29 mouse cellular contexts compared by ENCODE assay signal in genomic region chr7:94233653-94234052, GRCm38 (mm10).
A peak's percentile ranks its signal among the peaks of the same experiment; 100 is the strongest.
DNase-seq lines count a peak whose midpoint lies in the region; ATAC-seq lines count a peak whose summit lies in the region.
"Had no signal": no experiment of that assay in that cellular context is flagged by ENCODE, and none has a peak within 500 bp of the region (broad histone marks: within the 10 kb centered on the region; RNA-seq: fewer than 3 reads in every experiment).

No protein-coding gene starts in this region.

- no peak overlapping the region for H3K27ac ChIP-seq in intestine, embryonic 16.5 days (ENCODE audit: low read length)
- H3K27ac ChIP-seq: embryonic facial prominence, embryonic 13.5 days; heart, adult 2 months; heart, embryonic 13.5 days; hindbrain, postnatal 0 days; kidney, embryonic 15.5 days; limb, embryonic 13.5 days; liver, embryonic 12.5 days; midbrain, embryonic 10.5 days; stomach, embryonic 15.5 days had no signal

- no peak overlapping the region for H3K4me3 ChIP-seq in intestine, embryonic 16.5 days (ENCODE audit: low read length)
- H3K4me3 ChIP-seq: embryonic facial prominence, embryonic 13.5 days; heart, adult 2 months; heart, embryonic 13.5 days; kidney, embryonic 15.5 days; limb, embryonic 13.5 days; liver, embryonic 12.5 days; midbrain, embryonic 10.5 days; stomach, embryonic 15.5 days had no signal

- no peaks in the 10 kb centered on the region for H3K4me1 ChIP-seq in intestine, embryonic 16.5 days (ENCODE audit: control insufficient read depth, insufficient read depth, low read length)
- H3K4me1 ChIP-seq: embryonic facial prominence, embryonic 13.5 days; heart, embryonic 13.5 days; kidney, embryonic 15.5 days; limb, embryonic 13.5 days; liver, embryonic 12.5 days; midbrain, embryonic 10.5 days; stomach, embryonic 15.5 days had no signal

- WGBS in intestine, embryonic 16.5 days, result 81% methylated on average over 4 of the region's 4 CpGs

- H3K27me3 ChIP-seq in intestine, embryonic 16.5 days (replicated peaks; ENCODE audit: control insufficient read depth, insufficient read depth, low read length), result no peaks in the 10 kb centered on the region
- H3K27me3 ChIP-seq: embryonic facial prominence, embryonic 13.5 days; heart, embryonic 13.5 days; kidney, embryonic 15.5 days; limb, embryonic 13.5 days; liver, embryonic 12.5 days; stomach, embryonic 15.5 days had no signal

- peak; percentile 4 for DNase-seq in layer of hippocampus, adult 11-12 months (ENCODE audit: low spot score)
- DNase-seq in layer of hippocampus, postnatal 10 days (ENCODE audit: low spot score in 2 of 2), result no peak
- DNase-seq in right cerebral cortex, postnatal 10 days (ENCODE audit: low spot score in 2 of 2), result peak; percentile 21 to 29
- no peak for DNase-seq in right cerebral cortex, postnatal 25 days
- peak; percentile 8 to 46 for DNase-seq in left cerebral cortex, adult 9 months (ENCODE audit: low spot score in 2 of 2)
- DNase-seq in testis, postnatal 14 days (ENCODE audit: low spot score), result no peak
- DNase-seq: cerebellum, adult 2 months; cerebellum, postnatal 25 days; gastrocnemius, postnatal 36 days; heart, adult 2 months; heart, postnatal 14 days; kidney, adult 11 months; kidney, postnatal 36 days; lung, adult 18-20 months; lung, postnatal 10 days; thymus, adult 2 months; thymus, postnatal 4 days had no signal

- H3K9ac ChIP-seq in intestine, embryonic 16.5 days (ENCODE audit: low read depth, low read length), result no peak overlapping the region
- H3K9ac ChIP-seq: embryonic facial prominence, embryonic 13.5 days; heart, embryonic 13.5 days; kidney, embryonic 15.5 days; limb, embryonic 13.5 days; liver, embryonic 12.5 days; stomach, embryonic 15.5 days had no signal

- H3K36me3 ChIP-seq in intestine, embryonic 16.5 days (ENCODE audit: control insufficient read depth, insufficient read depth, low read length), result no peaks in the 10 kb centered on the region
- H3K36me3 ChIP-seq: embryonic facial prominence, embryonic 13.5 days; heart, embryonic 13.5 days; kidney, embryonic 15.5 days; limb, embryonic 13.5 days; liver, embryonic 12.5 days; midbrain, embryonic 10.5 days; stomach, embryonic 15.5 days had no signal

- H3K4me2 ChIP-seq in intestine, embryonic 16.5 days (ENCODE audit: low read depth, low read length), result no peak overlapping the region
- H3K4me2 ChIP-seq: embryonic facial prominence, embryonic 13.5 days; heart, embryonic 13.5 days; kidney, embryonic 15.5 days; limb, embryonic 13.5 days; liver, embryonic 12.5 days; stomach, embryonic 15.5 days had no signal

- no peaks in the 10 kb centered on the region for H3K9me3 ChIP-seq in intestine, embryonic 16.5 days (ENCODE audit: control insufficient read depth, low read length)
- H3K9me3 ChIP-seq: embryonic facial prominence, embryonic 13.5 days; heart, embryonic 13.5 days; kidney, embryonic 15.5 days; limb, embryonic 13.5 days; liver, embryonic 12.5 days; midbrain, embryonic 10.5 days; stomach, embryonic 15.5 days had no signal

- no peak for ATAC-seq in intestine, embryonic 16.5 days
- no peak for ATAC-seq in inflammation-experienced regulatory T-cells, adult 6 months
- ATAC-seq: CD4-positive, CD25-positive, alpha-beta regulatory T cell, adult 4 months; forebrain, embryonic 14.5 days; hindbrain, postnatal 0 days; liver, embryonic 12.5 days had no signal

Comparison
In these comparisons a context has a peak if more than half of its experiments do, and no peak if none do; other contexts are left out.
1. DNase-seq: peak in layer of hippocampus, adult 11-12 months (single experiment), right cerebral cortex, postnatal 10 days (2 of 2) and left cerebral cortex, adult 9 months (2 of 2); none in layer of hippocampus, postnatal 10 days (0 of 2), right cerebral cortex, postnatal 25 days (single experiment) and testis, postnatal 14 days (single experiment).